Mouse (Mus musculus) heart, embryonic 15.5 days (tissue): ENCODE data around the gene Chchd6. TPM values are rescaled to one million over a fixed set of nuclear protein-coding genes. Genes with fewer than 3 reads are reported as not detected.

Experiments used
- ATAC-seq: fragments of 200-750 bp; cut with Nextera tagmentation; replicated peaks from 2 replicates; pipeline ENCODE4 v1.8.0; 2017; ENCODE audit warnings: low read depth, moderate TSS enrichment; ENCODE audit not compliant: insufficient number of reproducible peaks, insufficient read depth, low FRiP score
- H3K27ac ChIP-seq: fragments of 300-500 bp; sonication (generic); 2 replicates; pipeline ENCODE4 v1.5.1; 2015; ENCODE audit warnings: mild to moderate bottlenecking, inconsistent platforms
- H3K27me3 ChIP-seq: fragments of 300-500 bp; sonication (generic); 2 replicates; pipeline ENCODE4 v1.6.1; 2015; ENCODE audit warnings: inconsistent platforms
- H3K36me3 ChIP-seq: fragments of 300-500 bp; sonication (generic); 2 replicates; pipeline ENCODE4 v1.6.1; 2015; ENCODE audit warnings: mild to moderate bottlenecking, inconsistent platforms
- H3K4me1 ChIP-seq: fragments of 300-500 bp; sonication (generic); replicated peaks from 2 replicates; pipeline ENCODE4 v1.6.1; 2015; ENCODE audit warnings: inconsistent platforms
- H3K4me2 ChIP-seq: fragments of 300-500 bp; sonication (generic); 2 replicates; pipeline ENCODE4 v1.6.1; 2015; ENCODE audit warnings: inconsistent platforms, mild to moderate bottlenecking, moderate library complexity
- H3K4me3 ChIP-seq: fragments of 300-500 bp; sonication (generic); 2 replicates; pipeline ENCODE4 v1.5.1; 2015; ENCODE audit warnings: mild to moderate bottlenecking, inconsistent platforms
- H3K9ac ChIP-seq: fragments of 300-500 bp; sonication (generic); 2 replicates; pipeline ENCODE4 v1.6.1; 2015; ENCODE audit warnings: mild to moderate bottlenecking, inconsistent platforms
- H3K9me3 ChIP-seq: fragments of 300-500 bp; sonication (generic); replicated peaks from 2 replicates; pipeline ENCODE4 v1.6.1; 2016; ENCODE audit warnings: inconsistent platforms
- WGBS: fragments of 180-500 bp; shearing (Covaris S2); methylation state at CpG from one replicate; pipeline ENCODE4 v1.1.7; 2015; ENCODE audit warnings: mixed read lengths; 5-methylcytosine and 5-hydroxymethylcytosine counted together
- polyA plus RNA-seq: library from polyadenylated mRNA; unstranded; fragments of >200 nt; fragmentation: Nextera tagmentation; extraction: Ambion mirVana; gene quantifications from 2 replicates; pipeline ENCODE4 v1.2.1, GENCODE M21; 2015

Gene Chchd6
- polyA plus RNA-seq, 1 experiment from 2014 or later = 43.7 TPM

DNA sequence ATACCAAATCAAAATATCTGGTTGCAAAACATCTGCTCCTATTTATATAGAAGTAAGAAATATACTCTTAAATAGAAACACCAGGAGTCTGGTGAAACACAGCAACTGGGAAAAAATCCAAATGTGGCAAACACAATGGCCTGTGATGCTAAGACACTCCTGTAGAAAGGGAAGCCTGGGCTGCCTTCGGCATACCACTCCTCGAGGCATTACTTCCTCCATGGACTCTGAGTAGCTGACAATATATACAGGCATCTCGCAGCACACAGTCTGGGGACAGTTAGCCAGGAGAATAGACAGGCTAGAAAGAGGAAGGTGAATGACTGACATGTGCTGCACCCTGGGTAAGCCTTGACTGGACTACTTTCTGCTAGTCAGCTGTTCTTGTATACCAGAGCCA lies 146.7 kb downstream of the Chchd6 start:
- no peak overlapping the region for H3K9ac ChIP-seq
- H3K4me2 ChIP-seq = no peak overlapping the region
- ATAC-seq = no peak
- H3K36me3 ChIP-seq = no peaks in the 10 kb centered on the region
- 55% methylated on average over 3 of the region's 3 CpGs for WGBS
- no peaks in the 10 kb centered on the region for H3K27me3 ChIP-seq
- peaks cover 9% of the 10 kb centered on the region for H3K4me1 ChIP-seq
- no peaks in the 10 kb centered on the region for H3K9me3 ChIP-seq
- no peak overlapping the region for H3K4me3 ChIP-seq
- H3K27ac ChIP-seq = no peak overlapping the region

DNA sequence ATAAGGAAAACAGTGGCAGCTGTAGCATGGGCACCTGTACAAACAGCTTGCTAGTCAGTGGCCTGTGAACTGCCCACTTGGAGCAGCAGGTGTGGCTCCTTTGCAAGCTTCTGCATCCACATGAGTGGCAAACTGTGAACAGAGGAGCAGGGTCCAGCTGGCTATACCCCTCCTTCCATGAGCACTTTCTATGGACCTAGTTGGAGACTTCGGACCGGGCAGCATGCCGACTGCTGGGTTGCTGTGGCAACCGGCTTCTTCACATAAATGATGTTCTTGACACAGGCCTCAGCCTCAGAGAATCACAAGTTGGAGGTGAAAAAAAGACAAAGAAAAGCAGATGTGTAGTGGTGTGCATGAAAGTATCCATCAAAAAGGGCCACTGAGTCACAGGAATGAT lies 154.8 kb downstream of the Chchd6 start:
- ATAC-seq = no peak
- no peak overlapping the region for H3K4me2 ChIP-seq
- H3K4me1 ChIP-seq = no peaks in the 10 kb centered on the region
- H3K9ac ChIP-seq = no peak overlapping the region
- no peak overlapping the region for H3K4me3 ChIP-seq
- WGBS = 87% methylated on average over 4 of the region's 4 CpGs
- no peak overlapping the region for H3K27ac ChIP-seq
- H3K9me3 ChIP-seq = no peaks in the 10 kb centered on the region
- H3K27me3 ChIP-seq = no peaks in the 10 kb centered on the region
- H3K36me3 ChIP-seq = no peaks in the 10 kb centered on the region

GRCm38 (mm10) chr6:89431920-89432482 lies 163.5 kb downstream of the Chchd6 start:
- Histone ChIP-seq H3K27me3 (no peaks in the 10 kb centered on the region), H3K4me2 (no peak overlapping the region), H3K4me3 (no peak overlapping the region), H3K4me1 (no peaks in the 10 kb centered on the region), H3K9me3 (no peaks in the 10 kb centered on the region), H3K27ac (no peak overlapping the region), H3K9ac (no peak overlapping the region), H3K36me3 (no peaks in the 10 kb centered on the region)
- ATAC-seq = no peak
- 40% methylated on average over 2 of the region's 2 CpGs for WGBS

DNA sequence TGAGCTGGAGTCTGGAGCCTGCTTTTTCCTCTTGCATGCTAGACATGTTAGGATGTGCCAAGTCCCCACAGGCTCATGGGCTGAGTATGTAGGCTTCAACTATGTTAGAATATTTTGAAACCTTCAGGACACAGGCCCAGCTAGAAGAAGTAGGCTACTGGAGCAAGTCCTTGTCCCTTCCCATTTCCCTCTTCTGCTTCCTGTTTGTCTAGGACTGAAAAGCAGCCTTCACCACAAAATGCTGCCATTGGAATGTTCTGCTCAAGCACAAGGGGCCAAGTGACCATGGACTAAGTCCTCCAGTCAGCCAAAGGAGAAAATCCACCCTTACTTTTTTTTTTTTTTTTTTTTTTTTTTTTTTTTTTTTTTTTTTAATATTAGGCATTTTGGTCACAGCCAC lies 164.7 kb downstream of the Chchd6 start:
- H3K4me1 ChIP-seq = no peaks in the 10 kb centered on the region
- H3K36me3 ChIP-seq = no peaks in the 10 kb centered on the region
- no peaks in the 10 kb centered on the region for H3K27me3 ChIP-seq
- no peak overlapping the region for H3K9ac ChIP-seq
- H3K4me2 ChIP-seq = no peak overlapping the region
- no peak overlapping the region for H3K4me3 ChIP-seq
- H3K9me3 ChIP-seq = no peaks in the 10 kb centered on the region
- ATAC-seq = no peak
- no peak overlapping the region for H3K27ac ChIP-seq

DNA sequence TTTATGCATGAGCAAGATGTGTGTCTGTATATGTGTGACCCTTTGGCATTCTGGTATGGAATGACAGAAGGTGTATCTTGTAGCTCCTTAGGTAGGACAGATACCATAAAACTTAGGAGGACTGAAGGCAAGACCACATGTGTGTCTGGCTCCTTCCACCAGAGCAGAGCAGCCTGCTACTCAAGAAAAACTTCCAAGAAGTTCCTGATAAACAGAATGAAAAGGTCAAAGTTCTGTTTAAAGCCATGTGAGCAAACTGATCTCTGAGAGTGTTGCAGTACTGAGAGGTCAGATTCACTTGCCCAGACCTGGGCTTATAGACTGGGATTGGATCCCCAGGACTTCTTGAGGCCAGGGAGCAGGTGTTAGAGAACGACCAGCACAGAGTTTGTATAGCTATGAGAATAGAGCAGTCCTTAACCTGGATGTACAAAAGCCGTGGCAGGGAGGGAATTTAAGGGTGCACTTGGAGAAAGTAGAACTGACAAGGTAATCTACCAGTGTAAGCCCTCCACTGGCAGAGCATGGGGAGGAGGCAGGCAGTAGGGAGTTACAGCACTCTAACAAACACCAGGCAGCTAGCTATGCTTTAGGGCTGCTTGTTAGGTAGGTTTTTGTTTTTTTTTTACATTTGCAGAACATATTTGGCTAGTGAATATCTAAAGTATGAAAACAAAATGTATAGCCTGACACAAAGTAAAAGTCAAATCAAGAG lies 166.6 kb downstream of the Chchd6 start:
- Histone ChIP-seq H3K9me3 (no peaks in the 10 kb centered on the region), H3K9ac (no peak overlapping the region), H3K4me3 (no peak overlapping the region), H3K4me2 (no peak overlapping the region), H3K27ac (no peak overlapping the region), H3K4me1 (no peaks in the 10 kb centered on the region), H3K27me3 (no peaks in the 10 kb centered on the region), H3K36me3 (no peaks in the 10 kb centered on the region)
- ATAC-seq = no peak
- 62% methylated on average over 2 of the region's 2 CpGs for WGBS

- ATAC-seq = no peak
- Histone ChIP-seq H3K36me3 (no peaks in the 10 kb centered on the region), H3K27me3 (no peaks in the 10 kb centered on the region), H3K4me3 (no peak overlapping the region), H3K4me1 (no peaks in the 10 kb centered on the region), H3K9me3 (no peaks in the 10 kb centered on the region), H3K9ac (no peak overlapping the region), H3K4me2 (no peak overlapping the region), H3K27ac (no peak overlapping the region)
- WGBS = 91% methylated on average over 1 of the region's 1 CpGs
Measured at GRCm38 (mm10) chr6:89424461-89424860, 171.0 kb downstream of the Chchd6 start.

DNA sequence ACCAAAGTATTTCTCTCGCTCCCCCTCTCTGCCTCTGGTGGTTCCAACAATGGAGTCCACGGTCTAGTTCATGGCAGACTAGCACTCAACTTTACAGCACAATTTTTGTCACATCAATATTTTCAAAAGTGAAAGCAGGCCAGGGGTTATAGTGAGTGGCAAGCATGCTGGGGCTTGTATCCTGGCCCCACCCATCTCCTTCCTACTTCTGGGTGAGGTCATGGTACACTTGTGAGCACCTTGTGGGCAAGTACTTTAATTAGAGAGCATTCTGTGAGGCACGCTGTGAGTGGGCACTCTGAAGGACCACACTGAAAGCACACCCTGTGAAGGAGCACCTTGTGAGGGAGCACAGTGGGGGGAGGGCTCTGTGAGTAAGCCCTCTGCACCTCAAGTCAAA lies 172.8 kb downstream of the Chchd6 start:
- 83% methylated on average over 3 of the region's 3 CpGs for WGBS
- no peaks in the 10 kb centered on the region for H3K27me3 ChIP-seq
- no peak overlapping the region for H3K27ac ChIP-seq
- no peaks in the 10 kb centered on the region for H3K4me1 ChIP-seq
- H3K9me3 ChIP-seq = no peaks in the 10 kb centered on the region
- H3K4me2 ChIP-seq = no peak overlapping the region
- no peaks in the 10 kb centered on the region for H3K36me3 ChIP-seq
- no peak for ATAC-seq
- no peak overlapping the region for H3K9ac ChIP-seq
- H3K4me3 ChIP-seq = no peak overlapping the region

- Histone ChIP-seq H3K27ac (no peak overlapping the region), H3K4me2 (no peak overlapping the region), H3K27me3 (no peaks in the 10 kb centered on the region), H3K4me3 (no peak overlapping the region), H3K9ac (no peak overlapping the region), H3K36me3 (no peaks in the 10 kb centered on the region), H3K4me1 (no peaks in the 10 kb centered on the region), H3K9me3 (no peaks in the 10 kb centered on the region)
- ATAC-seq = no peak
- 63% methylated on average over 3 of the region's 3 CpGs for WGBS
Measured at GRCm38 (mm10) chr6:89421922-89422321, 173.5 kb downstream of the Chchd6 start.

DNA sequence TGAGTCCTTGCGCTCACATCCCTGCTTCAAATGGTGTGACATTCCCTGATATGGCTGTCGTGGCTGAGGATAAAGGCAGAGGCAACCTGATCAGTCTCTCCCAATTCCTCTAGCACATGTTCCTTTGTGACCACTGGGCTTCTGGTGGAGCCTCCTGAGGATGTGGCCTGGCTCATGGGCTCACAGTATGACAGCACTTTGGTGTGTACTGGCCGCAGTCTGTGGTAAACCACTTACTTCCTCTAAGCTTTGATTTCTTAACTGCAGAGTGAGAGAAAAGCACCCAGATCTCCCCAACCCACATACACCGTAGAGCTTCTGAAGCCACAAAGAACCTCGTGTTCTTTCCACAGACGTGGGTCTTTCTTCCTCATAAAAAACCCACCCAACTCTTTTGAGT lies 173.9 kb downstream of the Chchd6 start:
- Histone ChIP-seq H3K4me1 (no peaks in the 10 kb centered on the region), H3K27me3 (no peaks in the 10 kb centered on the region), H3K27ac (no peak overlapping the region), H3K4me2 (no peak overlapping the region), H3K4me3 (no peak overlapping the region), H3K9ac (no peak overlapping the region), H3K36me3 (no peaks in the 10 kb centered on the region), H3K9me3 (no peaks in the 10 kb centered on the region)
- no peak for ATAC-seq
- 72% methylated on average over 6 of the region's 6 CpGs for WGBS

DNA sequence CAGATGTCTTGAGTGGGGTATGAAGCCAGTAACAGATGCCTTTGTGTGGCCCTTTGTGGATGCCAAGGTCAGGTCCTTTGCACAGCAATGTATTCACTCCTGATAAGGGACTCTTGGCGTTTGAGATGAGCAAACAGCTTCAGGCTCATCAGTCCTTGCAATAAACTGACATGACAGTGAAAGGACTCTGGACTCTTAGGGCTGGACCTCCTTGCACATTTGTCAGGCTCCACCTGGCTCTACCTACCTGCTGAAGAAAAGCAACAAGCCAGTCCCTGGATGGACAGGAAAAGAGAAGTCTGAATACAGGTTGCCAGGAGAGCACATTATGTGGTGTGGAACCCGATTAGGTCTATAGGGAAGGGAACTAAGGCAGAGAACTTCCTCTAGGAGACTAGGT lies 174.7 kb downstream of the Chchd6 start:
- Histone ChIP-seq H3K36me3 (no peaks in the 10 kb centered on the region), H3K4me3 (no peak overlapping the region), H3K27ac (no peak overlapping the region), H3K9ac (no peak overlapping the region), H3K4me2 (no peak overlapping the region), H3K4me1 (no peaks in the 10 kb centered on the region), H3K27me3 (no peaks in the 10 kb centered on the region), H3K9me3 (no peaks in the 10 kb centered on the region)
- WGBS = 47% methylated on average over 2 of the region's 2 CpGs
- no peak for ATAC-seq

DNA sequence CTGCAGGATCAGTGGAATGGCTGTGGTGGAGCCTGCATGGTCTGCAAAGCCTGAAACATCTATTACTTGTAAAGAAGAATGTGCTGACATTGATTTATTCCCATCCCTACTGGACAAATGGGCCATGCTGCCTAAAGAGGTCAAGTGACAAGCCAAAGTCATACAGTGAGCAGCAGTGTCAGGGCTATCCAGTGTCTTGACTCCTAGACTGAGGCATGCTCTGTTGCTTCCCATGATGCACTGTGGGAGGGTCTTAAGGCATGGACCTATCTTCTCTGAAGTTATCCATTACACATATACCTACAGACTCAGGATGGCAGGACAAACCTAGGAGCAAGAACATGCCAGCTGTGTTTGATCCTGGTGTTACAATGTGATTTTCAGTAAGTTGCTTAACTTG lies 175.3 kb downstream of the Chchd6 start:
- ATAC-seq = no peak
- H3K36me3 ChIP-seq = no peaks in the 10 kb centered on the region
- H3K27me3 ChIP-seq = no peaks in the 10 kb centered on the region
- H3K9me3 ChIP-seq = no peaks in the 10 kb centered on the region
- H3K4me2 ChIP-seq = no peak overlapping the region
- no peak overlapping the region for H3K9ac ChIP-seq
- H3K27ac ChIP-seq = no peak overlapping the region
- H3K4me3 ChIP-seq = no peak overlapping the region
- no peaks in the 10 kb centered on the region for H3K4me1 ChIP-seq

DNA sequence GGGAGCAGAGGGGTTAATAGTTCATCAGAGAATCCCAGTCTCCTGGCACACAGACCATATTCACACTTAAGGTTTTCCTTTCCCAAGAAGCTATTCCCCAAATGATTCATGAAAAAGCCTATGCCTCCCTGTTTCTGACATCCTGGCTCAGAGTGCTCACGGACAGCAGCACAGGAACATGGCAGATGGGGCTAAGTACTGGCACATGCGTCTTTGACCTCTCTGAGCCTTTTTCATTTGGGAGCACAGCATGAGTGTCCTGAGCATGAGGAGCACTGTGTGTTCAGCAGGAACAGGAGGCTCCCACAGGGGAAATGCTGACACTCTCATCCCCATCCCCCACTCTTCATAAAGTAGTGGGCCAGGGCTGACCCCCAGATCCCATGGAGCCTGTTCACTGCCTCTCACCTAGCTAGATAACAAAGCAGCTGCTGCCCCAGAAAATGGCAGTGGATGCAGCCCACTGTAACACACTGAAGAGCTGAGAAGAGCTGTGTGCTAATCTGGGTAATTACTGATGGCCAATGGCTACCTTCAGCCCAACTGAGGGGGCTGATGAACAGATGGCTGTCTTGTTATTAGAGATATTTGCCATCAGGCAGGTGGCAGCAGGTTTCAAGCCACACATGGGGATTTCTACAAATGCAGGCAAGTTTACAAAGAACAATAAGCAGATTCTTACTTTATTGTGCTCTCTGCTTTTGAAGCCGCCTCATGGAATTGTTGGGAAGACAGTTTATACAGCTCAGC lies 176.2 kb downstream of the Chchd6 start:
- Histone ChIP-seq H3K4me1 (no peaks in the 10 kb centered on the region), H3K9me3 (no peaks in the 10 kb centered on the region), H3K4me3 (no peak overlapping the region), H3K27me3 (no peaks in the 10 kb centered on the region), H3K9ac (no peak overlapping the region), H3K36me3 (no peaks in the 10 kb centered on the region), H3K4me2 (no peak overlapping the region), H3K27ac (no peak overlapping the region)
- WGBS = 84% methylated on average over 3 of the region's 3 CpGs
- no peak for ATAC-seq
